Mouse (Mus musculus): ENCODE measurements around the gene Fam83e. TPM values are rescaled to one million over a fixed set of nuclear protein-coding genes. Genes with fewer than 3 reads are reported as not detected.
A peak's percentile ranks its signal among the peaks of the same experiment; 100 is the strongest.

The Fam83e gene
- polyA plus RNA-seq, 1 experiment from 2014 or later = 1.7 TPM

- H3K4me2 ChIP-seq (replicated peaks; ENCODE audit: low read depth, low read length) = peak within 1 kb of the TSS; percentile 95
- TF ChIP-seq CTCF (IDR thresholded peaks at IDR 0.05) (no peak), EP300 (IDR thresholded peaks at IDR 0.05) (peak; percentile 52; the same call in 1 of the 2 replicates)
- no peaks in the 10 kb centered on the region for H3K9me3 ChIP-seq (ENCODE audit: low read length)
- no peaks in the 10 kb centered on the region for H3K36me3 ChIP-seq (ENCODE audit: insufficient read depth, low read length)
- peaks cover 40% of the 10 kb centered on the region for H3K4me1 ChIP-seq (ENCODE audit: insufficient read depth, low read depth, low read length)
- peak; percentile 99 for DNase-seq (ENCODE audit: low spot score)
- H3K27ac ChIP-seq (ENCODE audit: low read length) = peak within 1 kb of the TSS; percentile 81
- peak; percentile 89 for ATAC-seq
- H3K27me3 ChIP-seq (replicated peaks; ENCODE audit: insufficient read depth, low read length) = peaks cover 7% of the 10 kb centered on the region; the same call in 1 of the 2 replicates
- peak within 1 kb of the TSS; percentile 39; the same call in 1 of the 2 replicates for H3K9ac ChIP-seq (replicated peaks; ENCODE audit: low read depth)
- WGBS = under 1% methylated on average over 35 of the region's 36 CpGs
- peak within 1 kb of the TSS; percentile 51 for H3K4me3 ChIP-seq (ENCODE audit: low read depth, low read length)
Observed at GRCm38 (mm10) chr7:45704730-45705442, 16.1 kb upstream of the Fam83e start, which contains the start of gene Dbp. Gene Dbp, plus strand, starts transcription at chr7:45705088.

DNA sequence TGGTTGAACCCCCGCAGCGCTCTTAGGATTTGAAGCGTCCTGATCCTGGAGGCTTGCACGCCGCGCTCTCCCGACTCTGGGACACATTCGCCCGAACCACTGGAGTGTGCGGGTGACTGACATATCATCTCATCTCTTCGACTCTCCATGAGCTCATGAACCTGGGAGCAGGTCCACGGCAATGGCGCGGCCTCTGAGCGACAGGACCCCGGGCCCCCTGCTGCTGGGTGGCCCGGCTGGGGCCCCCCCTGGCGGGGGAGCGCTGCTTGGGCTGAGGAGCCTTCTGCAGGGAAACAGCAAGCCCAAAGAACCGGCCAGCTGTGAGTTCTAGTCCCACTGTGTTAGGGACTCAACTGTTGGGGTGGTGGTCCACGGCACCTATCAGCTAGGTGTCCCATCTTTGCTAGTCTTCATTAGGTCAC, 15.6 kb upstream of the Fam83e start:
- H3K27me3 ChIP-seq (replicated peaks; ENCODE audit: insufficient read depth, low read length) = peaks cover 1% of the 10 kb centered on the region; the same call in 1 of the 2 replicates
- ATAC-seq (no peak; the same call in 1 of the 2 replicates), DNase-seq (ENCODE audit: low spot score) (no peak)
- 0 out of 2 replicates have a peak, but pooled peaks cover 3% of the 10 kb centered on the region for H3K36me3 ChIP-seq (ENCODE audit: insufficient read depth, low read length)
- H3K27ac ChIP-seq (ENCODE audit: low read length) = peak overlapping the region; percentile 70
- H3K9me3 ChIP-seq (ENCODE audit: low read length) = no peaks in the 10 kb centered on the region
- peaks cover 36% of the 10 kb centered on the region for H3K4me1 ChIP-seq (ENCODE audit: insufficient read depth, low read depth, low read length)
- TF ChIP-seq CTCF (IDR thresholded peaks at IDR 0.05) (peak; percentile 24; the same call in 1 of the 2 replicates), EP300 (IDR thresholded peaks at IDR 0.05) (no peak)
- H3K4me2 ChIP-seq (replicated peaks; ENCODE audit: low read depth, low read length) = peak overlapping the region; percentile 95
- peak overlapping the region; percentile 39; the same call in 1 of the 2 replicates for H3K9ac ChIP-seq (replicated peaks; ENCODE audit: low read depth)
- H3K4me3 ChIP-seq (ENCODE audit: low read depth, low read length) = peak overlapping the region; percentile 51
- under 1% methylated on average over 21 of the region's 21 CpGs for WGBS

- peak; percentile 70 for DNase-seq (ENCODE audit: low spot score)
- no peak for ATAC-seq
Observed at GRCm38 (mm10) chr7:45705873-45706281, 15.1 kb upstream of the Fam83e start.

DNA sequence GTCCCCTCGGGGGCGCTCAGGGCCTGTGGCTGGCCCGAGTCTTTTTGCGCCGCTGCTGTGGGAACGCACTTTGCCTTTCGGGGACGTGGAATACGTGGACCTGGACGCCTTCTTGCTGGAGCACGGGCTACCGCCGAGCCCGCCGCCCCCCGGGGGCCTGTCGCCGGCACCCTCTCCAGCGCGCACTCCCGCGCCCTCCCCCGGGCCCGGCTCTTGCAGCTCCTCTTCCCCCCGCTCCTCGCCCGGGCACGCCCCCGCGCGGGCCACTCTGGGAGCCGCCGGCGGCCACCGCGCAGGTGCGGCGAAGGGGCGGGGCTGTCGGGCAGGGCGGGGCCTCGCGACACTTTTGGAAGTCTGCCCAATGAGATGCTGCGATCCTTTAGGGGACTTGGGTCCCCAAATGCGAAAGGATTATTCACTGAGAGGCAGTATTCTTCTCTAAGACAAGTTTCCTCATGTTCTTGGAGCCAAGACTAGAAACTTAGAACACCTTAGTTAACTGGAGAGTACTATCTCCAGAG, 14.2 kb upstream of the Fam83e start:
- Histone ChIP-seq H3K4me1 (ENCODE audit: insufficient read depth, low read depth, low read length) (peaks cover 33% of the 10 kb centered on the region), H3K27ac (ENCODE audit: low read length) (peak overlapping the region; percentile 85), H3K4me3 (ENCODE audit: low read depth, low read length) (peak overlapping the region; percentile 51), H3K27me3 (replicated peaks; ENCODE audit: insufficient read depth, low read length) (no peaks in the 10 kb centered on the region), H3K36me3 (ENCODE audit: insufficient read depth, low read length) (peaks cover 8% of the 10 kb centered on the region), H3K9ac (replicated peaks; ENCODE audit: low read depth) (peak overlapping the region; percentile 70), H3K4me2 (replicated peaks; ENCODE audit: low read depth, low read length) (peak overlapping the region; percentile 95), H3K9me3 (ENCODE audit: low read length) (no peaks in the 10 kb centered on the region)
- WGBS = under 1% methylated on average over 37 of the region's 45 CpGs
- TF ChIP-seq CTCF (IDR thresholded peaks at IDR 0.05) (peak; percentile 13; the same call in 1 of the 2 replicates), EP300 (IDR thresholded peaks at IDR 0.05) (no peak)
- peak; percentile 14 for ATAC-seq
- peak; percentile 87 for DNase-seq (ENCODE audit: low spot score)

More at GRCm38 (mm10) chr7:45705873-45706281, 15.1 kb upstream of the Fam83e start:
- Histone ChIP-seq H3K36me3 (ENCODE audit: insufficient read depth, low read length) (peaks cover 7% of the 10 kb centered on the region; the same call in 1 of the 2 replicates), H3K27me3 (replicated peaks; ENCODE audit: insufficient read depth, low read length) (no peaks in the 10 kb centered on the region), H3K4me2 (replicated peaks; ENCODE audit: low read depth, low read length) (peak overlapping the region; percentile 95), H3K4me3 (ENCODE audit: low read depth, low read length) (peak overlapping the region; percentile 51), H3K9ac (replicated peaks; ENCODE audit: low read depth) (peak overlapping the region; percentile 70), H3K9me3 (ENCODE audit: low read length) (no peaks in the 10 kb centered on the region), H3K4me1 (ENCODE audit: insufficient read depth, low read depth, low read length) (peaks cover 33% of the 10 kb centered on the region), H3K27ac (ENCODE audit: low read length) (peak overlapping the region; percentile 85)
- 7% methylated on average over 7 of the region's 7 CpGs for WGBS
- TF ChIP-seq EP300 (IDR thresholded peaks at IDR 0.05) = no peak
- TF ChIP-seq CTCF (IDR thresholded peaks at IDR 0.05) = no peak

DNA sequence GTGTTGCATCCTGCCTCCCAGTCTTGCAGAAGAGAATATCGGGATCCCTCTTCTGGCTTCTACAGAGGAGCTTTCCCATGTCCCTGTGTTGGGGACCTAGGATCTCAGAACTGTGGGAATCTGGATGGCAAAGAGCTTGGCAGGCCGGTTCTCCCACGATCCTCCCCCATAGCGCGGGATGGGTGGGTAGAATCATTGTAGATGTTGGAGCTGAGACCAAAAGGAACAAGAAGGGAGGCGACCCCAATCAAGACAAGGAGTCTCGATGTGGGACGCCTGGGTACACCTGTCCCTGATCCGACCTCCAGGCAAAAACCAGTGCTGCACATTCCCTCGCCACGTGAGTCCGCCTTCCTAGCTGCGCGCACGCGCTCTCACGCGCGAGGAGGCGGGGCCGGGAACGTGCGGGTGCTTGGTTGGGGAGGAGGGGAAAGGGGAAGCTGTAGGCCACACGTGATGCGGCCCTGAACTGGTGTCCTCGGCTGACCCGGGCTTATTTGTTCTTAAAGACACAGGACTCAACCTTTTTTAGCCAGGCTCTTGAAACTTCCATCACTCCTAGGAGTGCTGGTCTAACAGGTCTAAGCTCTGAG, 13.5 kb upstream of the Fam83e start:
- Histone ChIP-seq H3K4me2 (replicated peaks; ENCODE audit: low read depth, low read length) (peak overlapping the region; percentile 95), H3K9me3 (ENCODE audit: low read length) (no peaks in the 10 kb centered on the region), H3K4me1 (ENCODE audit: insufficient read depth, low read depth, low read length) (peaks cover 33% of the 10 kb centered on the region), H3K27ac (ENCODE audit: low read length) (peak overlapping the region; percentile 85), H3K27me3 (replicated peaks; ENCODE audit: insufficient read depth, low read length) (no peaks in the 10 kb centered on the region), H3K9ac (replicated peaks; ENCODE audit: low read depth) (peak overlapping the region; percentile 42; the same call in 1 of the 2 replicates), H3K36me3 (ENCODE audit: insufficient read depth, low read length) (peaks cover 8% of the 10 kb centered on the region), H3K4me3 (ENCODE audit: low read depth, low read length) (peak overlapping the region; percentile 51)
- TF ChIP-seq EP300 (IDR thresholded peaks at IDR 0.05) (no peak; the same call in 1 of the 2 replicates), CTCF (IDR thresholded peaks at IDR 0.05) (no peak)
- DNase-seq (ENCODE audit: low spot score) = peak; percentile 97
- under 1% methylated on average over 27 of the region's 27 CpGs for whole genome bisulfite sequencing
- ATAC-seq = peak; percentile 60

All from lung, postnatal 0 days (tissue).